In the genomic region with DNA sequence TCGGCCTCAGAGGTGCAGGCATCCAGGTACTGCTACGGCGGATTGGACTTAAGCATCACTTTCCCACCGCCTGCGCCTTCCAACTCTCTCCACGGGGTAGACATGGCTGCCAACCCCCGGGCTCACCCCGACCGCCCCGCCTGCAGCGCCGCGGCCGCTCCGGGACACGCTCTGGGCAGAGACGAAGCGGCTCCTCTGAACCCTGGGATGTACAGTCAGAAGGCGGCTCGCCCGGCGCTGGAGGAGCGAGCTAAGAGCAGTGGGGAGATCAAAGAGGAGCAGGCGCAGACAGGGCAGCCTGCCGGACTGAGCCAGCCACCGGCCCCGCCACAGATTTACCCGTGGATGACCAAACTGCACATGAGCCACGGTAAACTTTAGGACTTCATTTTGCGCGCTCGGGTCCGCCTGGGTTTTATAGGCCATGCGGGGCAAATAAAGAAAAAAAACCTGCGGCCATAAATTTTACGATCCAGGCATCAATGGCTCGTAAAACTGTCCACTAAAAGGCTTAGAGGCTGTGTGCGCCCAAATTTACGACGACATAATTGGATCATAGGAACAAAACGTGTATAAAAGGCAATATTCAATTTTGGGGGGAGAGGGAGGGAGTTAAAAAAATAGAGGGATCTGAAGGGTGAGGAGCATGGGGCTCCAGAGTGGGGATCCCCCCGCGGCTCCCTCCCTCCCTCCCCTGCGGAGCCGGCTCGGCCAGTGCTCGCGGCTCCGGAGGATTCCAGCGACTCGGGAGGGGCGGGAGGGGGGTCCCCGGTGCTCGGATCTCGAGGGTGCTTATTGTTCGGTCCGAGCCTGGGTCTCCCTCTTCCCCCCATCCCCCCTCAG, we compare ENCODE assay signal across 8 mouse cellular contexts. TPM values are rescaled to one million over a fixed set of nuclear protein-coding genes. Genes with fewer than 3 reads are reported as not detected.
DNase-seq lines count a peak whose midpoint lies in the region; ATAC-seq lines count a peak whose summit lies in the region.

No protein-coding gene starts in this region.

- 0 out of 2 replicates have a peak overlapping the region, but pooled peaks have one; percentile 4 for H3K4me3 ChIP-seq in forebrain, embryonic 12.5 days (replicated peaks)
- H3K4me3 ChIP-seq in forebrain, embryonic 10.5 days = no peak overlapping the region
- H3K4me3 ChIP-seq in hindbrain, embryonic 12.5 days = peak overlapping the region; percentile 39
- peak overlapping the region; percentile 36 for H3K4me3 ChIP-seq in limb, embryonic 15.5 days

- peaks cover 99% of the 10 kb centered on the region for H3K27me3 ChIP-seq in forebrain, embryonic 12.5 days
- peaks cover 100% of the 10 kb centered on the region for H3K27me3 ChIP-seq in forebrain, embryonic 10.5 days (ENCODE audit: poor library complexity, severe bottlenecking)
- H3K27me3 ChIP-seq in hindbrain, embryonic 12.5 days = peaks cover 98% of the 10 kb centered on the region
- H3K27me3 ChIP-seq in limb, embryonic 15.5 days = peaks cover 97% of the 10 kb centered on the region

- H3K27ac ChIP-seq in forebrain, embryonic 12.5 days = no peak overlapping the region
- no peak overlapping the region for H3K27ac ChIP-seq in forebrain, embryonic 10.5 days
- H3K27ac ChIP-seq in hindbrain, embryonic 12.5 days = peak overlapping the region; percentile 88
- peak overlapping the region; percentile 47 for H3K27ac ChIP-seq in limb, embryonic 15.5 days

- H3K36me3 ChIP-seq in forebrain, embryonic 12.5 days (replicated peaks) = no peaks in the 10 kb centered on the region
- no peaks in the 10 kb centered on the region for H3K36me3 ChIP-seq in forebrain, embryonic 10.5 days (replicated peaks)
- H3K36me3 ChIP-seq in hindbrain, embryonic 12.5 days = no peaks in the 10 kb centered on the region
- no peaks in the 10 kb centered on the region for H3K36me3 ChIP-seq in limb, embryonic 15.5 days

- no peak for ATAC-seq in forebrain, embryonic 12.5 days (ENCODE audit: low FRiP score)
- ATAC-seq in hindbrain, embryonic 12.5 days (ENCODE audit: low FRiP score) = peak; percentile 38
- ATAC-seq in limb, embryonic 15.5 days (ENCODE audit: insufficient number of reproducible peaks, low FRiP score, low TSS enrichment, low read depth) = peak; percentile 50

- no peak overlapping the region for H3K9ac ChIP-seq in forebrain, embryonic 12.5 days
- H3K9ac ChIP-seq in hindbrain, embryonic 12.5 days = peak overlapping the region; percentile 72
- H3K9ac ChIP-seq in limb, embryonic 15.5 days = no peak overlapping the region

- no peak for DNase-seq in forebrain, embryonic 10.5 days (ENCODE audit: extremely low spot score, low spot score)
- peak; percentile 76 for DNase-seq in adrenal gland, postnatal 25 days
- DNase-seq in testis, postnatal 14 days (ENCODE audit: low spot score) = peak; percentile 44
- no peak for DNase-seq in left cerebral cortex, adult 11 months (ENCODE audit: low spot score)
- DNase-seq in T-cell, adult 2 months (ENCODE audit: low spot score) = no peak

- peaks cover 5% of the 10 kb centered on the region for H3K4me1 ChIP-seq in forebrain, embryonic 12.5 days
- peaks cover 9% of the 10 kb centered on the region for H3K4me1 ChIP-seq in forebrain, embryonic 10.5 days
- H3K4me1 ChIP-seq in hindbrain, embryonic 12.5 days = peaks cover 3% of the 10 kb centered on the region; the same call in 1 of the 2 replicates
- H3K4me1 ChIP-seq in limb, embryonic 15.5 days = peaks cover 49% of the 10 kb centered on the region

- 0 out of 2 replicates have a peak overlapping the region, but pooled peaks have one; percentile 10 for H3K4me2 ChIP-seq in forebrain, embryonic 12.5 days
- peak overlapping the region; percentile 44 for H3K4me2 ChIP-seq in hindbrain, embryonic 12.5 days (replicated peaks)
- H3K4me2 ChIP-seq in limb, embryonic 15.5 days = peak overlapping the region; percentile 69

- WGBS in forebrain, embryonic 12.5 days = under 1% methylated on average over 43 of the region's 57 CpGs
- WGBS in forebrain, embryonic 10.5 days = under 1% methylated on average over 47 of the region's 57 CpGs
- WGBS in hindbrain, embryonic 12.5 days = under 1% methylated on average over 51 of the region's 57 CpGs
- WGBS in limb, embryonic 15.5 days = under 1% methylated on average over 48 of the region's 57 CpGs

- H3K9me3 ChIP-seq in forebrain, embryonic 12.5 days = no peaks in the 10 kb centered on the region
- H3K9me3 ChIP-seq in forebrain, embryonic 10.5 days = no peaks in the 10 kb centered on the region
- no peaks in the 10 kb centered on the region for H3K9me3 ChIP-seq in hindbrain, embryonic 12.5 days (replicated peaks)
- H3K9me3 ChIP-seq in limb, embryonic 15.5 days = no peaks in the 10 kb centered on the region

RNA-seq across cellular contexts. Expression of a gene that starts 4.3 kb away (rescaled TPM):
- not detected in 2 replicates for polyA plus RNA-seq in forebrain, embryonic 12.5 days (2016; fragmentation: Nextera tagmentation; extraction: Ambion mirVana)
- not detected in 2 replicates for polyA plus RNA-seq in forebrain, embryonic 10.5 days (2016; fragmentation: Nextera tagmentation; extraction: Ambion mirVana)
- 7.3 and 8.4 TPM in 2 replicates for total RNA-seq in adrenal gland, postnatal 25 days (2021)
- polyA plus RNA-seq in hindbrain, embryonic 12.5 days (2016; fragmentation: Nextera tagmentation; extraction: Ambion mirVana) = 34.5 and 59.6 TPM in 2 replicates
- 1.7 and 2.7 TPM in 2 replicates for polyA plus RNA-seq in limb, embryonic 15.5 days (2015; fragmentation: Nextera tagmentation; extraction: Ambion mirVana)

RNA-seq across cellular contexts. Expression of a gene that starts 16.3 kb away (rescaled TPM):
- polyA plus RNA-seq in forebrain, embryonic 12.5 days (2016; fragmentation: Nextera tagmentation; extraction: Ambion mirVana) = not detected in 2 replicates
- polyA plus RNA-seq in forebrain, embryonic 10.5 days (2016; fragmentation: Nextera tagmentation; extraction: Ambion mirVana) = not detected in 2 replicates
- 59.4 and 68.1 TPM in 2 replicates for total RNA-seq in adrenal gland, postnatal 25 days (2021)
- polyA plus RNA-seq in hindbrain, embryonic 12.5 days (2016; fragmentation: Nextera tagmentation; extraction: Ambion mirVana) = 2.1 and 2.3 TPM in 2 replicates
- polyA plus RNA-seq in limb, embryonic 15.5 days (2015; fragmentation: Nextera tagmentation; extraction: Ambion mirVana) = 1.7 and 2.3 TPM in 2 replicates

RNA-seq across cellular contexts. Expression of a gene that starts 24.0 kb away (rescaled TPM):
- not detected in 2 replicates for polyA plus RNA-seq in forebrain, embryonic 12.5 days (2016; fragmentation: Nextera tagmentation; extraction: Ambion mirVana)
- not detected in 2 replicates for polyA plus RNA-seq in forebrain, embryonic 10.5 days (2016; fragmentation: Nextera tagmentation; extraction: Ambion mirVana)
- 21.5 and 26.7 TPM in 2 replicates for total RNA-seq in adrenal gland, postnatal 25 days (2021)
- polyA plus RNA-seq in hindbrain, embryonic 12.5 days (2016; fragmentation: Nextera tagmentation; extraction: Ambion mirVana) = not detected in 2 replicates
- polyA plus RNA-seq in limb, embryonic 15.5 days (2015; fragmentation: Nextera tagmentation; extraction: Ambion mirVana) = 1.5 and 3.0 TPM in 2 replicates

RNA-seq across cellular contexts. Expression of a gene that starts 38.1 kb away (rescaled TPM):
- not detected in 2 replicates for polyA plus RNA-seq in forebrain, embryonic 12.5 days (2016; fragmentation: Nextera tagmentation; extraction: Ambion mirVana)
- polyA plus RNA-seq in forebrain, embryonic 10.5 days (2016; fragmentation: Nextera tagmentation; extraction: Ambion mirVana) = not detected in 2 replicates
- 0.85 and 1.5 TPM in 2 replicates for total RNA-seq in adrenal gland, postnatal 25 days (2021)
- polyA plus RNA-seq in hindbrain, embryonic 12.5 days (2016; fragmentation: Nextera tagmentation; extraction: Ambion mirVana) = not detected in 2 replicates
- polyA plus RNA-seq in limb, embryonic 15.5 days (2015; fragmentation: Nextera tagmentation; extraction: Ambion mirVana) = 0.93 and 1.3 TPM in 2 replicates

RNA-seq across cellular contexts. Expression of a gene that starts 47.1 kb away (rescaled TPM):
- not detected in 2 replicates for polyA plus RNA-seq in forebrain, embryonic 12.5 days (2016; fragmentation: Nextera tagmentation; extraction: Ambion mirVana)
- not detected in 2 replicates for polyA plus RNA-seq in forebrain, embryonic 10.5 days (2016; fragmentation: Nextera tagmentation; extraction: Ambion mirVana)
- 7.6 and 9.0 TPM in 2 replicates for total RNA-seq in adrenal gland, postnatal 25 days (2021)
- polyA plus RNA-seq in hindbrain, embryonic 12.5 days (2016; fragmentation: Nextera tagmentation; extraction: Ambion mirVana) = 20.2 and 37.0 TPM in 2 replicates
- polyA plus RNA-seq in limb, embryonic 15.5 days (2015; fragmentation: Nextera tagmentation; extraction: Ambion mirVana) = 2.3 TPM in 2 replicates

Comparison
In these comparisons a context has a peak if more than half of its experiments do, and no peak if none do; other contexts are left out.
1. H3K27ac ChIP-seq: peak in hindbrain, embryonic 12.5 days (single experiment) and limb, embryonic 15.5 days (single experiment); none in forebrain, embryonic 12.5 days (single experiment) and forebrain, embryonic 10.5 days (single experiment).
2. H3K4me2 ChIP-seq: peak in every context shown above with its lines; median percentile 69 in limb, embryonic 15.5 days; 44 in hindbrain, embryonic 12.5 days; 10 in forebrain, embryonic 12.5 days.
3. DNase-seq: peak in adrenal gland, postnatal 25 days (single experiment) and testis, postnatal 14 days (single experiment); none in forebrain, embryonic 10.5 days (single experiment), left cerebral cortex, adult 11 months (single experiment) and T-cell, adult 2 months (single experiment).